Mouse (Mus musculus): ENCODE results near the gene Olfr1105. TPM values are rescaled to one million over a fixed set of nuclear protein-coding genes. Genes with fewer than 3 reads are reported as not detected.

The Olfr1105 gene
- not detected in 2 replicates for polyA plus RNA-seq (2012; rRNA removed)

DNA sequence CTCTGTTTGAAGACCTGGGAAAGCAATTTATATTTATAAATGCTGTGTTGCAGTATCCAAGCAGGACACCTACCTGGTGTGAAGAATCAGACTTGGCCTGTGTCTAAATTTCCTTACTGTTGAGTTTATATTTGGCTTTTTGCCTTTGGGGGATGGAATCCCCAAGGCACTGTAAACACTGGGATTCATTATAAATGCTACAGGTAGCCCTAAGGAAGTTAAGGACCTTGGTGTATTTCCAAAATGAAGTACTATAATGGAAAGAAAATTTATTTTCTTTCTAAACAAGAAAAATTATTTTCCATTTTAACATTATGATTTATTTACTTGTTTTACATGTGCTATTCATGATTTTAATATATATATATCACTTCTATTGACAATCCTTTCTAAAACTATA is at the start of gene Olfr1105:
TSS of gene Olfr1105 (minus strand) at position 101 of the 400 bp plus-strand sequence.
- no peak for DNase-seq (ENCODE audit: extremely low spot score in 1 of 2, low spot score in 1 of 2)

DNA sequence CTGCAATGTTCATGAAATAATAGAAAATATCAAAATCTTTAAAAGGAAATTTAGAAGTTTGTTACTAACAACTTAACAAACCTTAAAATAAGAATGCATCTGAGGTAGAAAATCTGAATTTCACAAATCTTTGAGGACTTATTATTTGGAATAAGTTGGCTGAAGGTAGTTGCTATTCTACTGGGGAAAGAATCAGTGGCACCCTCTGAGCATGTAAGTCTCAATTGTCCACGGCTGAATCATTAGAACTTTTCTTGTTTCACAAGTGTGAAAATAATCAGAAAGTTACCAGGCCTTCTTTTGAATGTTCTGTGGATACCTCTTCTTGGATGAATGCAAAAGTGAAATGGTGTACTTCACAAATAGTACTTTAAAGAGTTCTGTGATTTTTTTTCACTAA is 39.4 kb upstream of the Olfr1105 start, which contains the start of gene Olfr1107:
TSS of gene Olfr1107 (minus strand) at position 101 of the 400 bp plus-strand sequence.
- no peak for DNase-seq (ENCODE audit: extremely low spot score in 1 of 2, low spot score in 1 of 2)

DNA sequence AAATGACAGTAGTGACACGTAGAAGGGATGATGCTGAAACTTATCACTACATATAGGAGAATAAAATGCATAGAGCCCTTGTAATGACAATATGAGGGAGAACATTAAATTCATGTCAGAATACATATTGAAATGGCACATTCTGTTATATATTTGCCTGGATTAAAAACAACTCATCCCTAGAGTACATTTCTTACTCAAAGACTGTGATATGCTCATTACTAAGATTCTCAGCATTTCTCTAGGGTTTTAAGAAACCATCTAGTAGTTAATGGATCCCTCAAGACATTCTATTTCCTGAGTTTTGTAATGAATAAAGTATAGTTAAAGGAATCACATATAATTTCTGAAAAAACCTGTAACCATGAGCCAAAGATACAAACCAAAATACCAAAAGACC is 15.8 kb upstream of the Olfr1105 start, which contains the start of gene Olfr1106:
TSS of gene Olfr1106 (minus strand) at position 101 of the 400 bp plus-strand sequence.
- no peak for DNase-seq (ENCODE audit: extremely low spot score in 1 of 2, low spot score in 1 of 2)

DNA sequence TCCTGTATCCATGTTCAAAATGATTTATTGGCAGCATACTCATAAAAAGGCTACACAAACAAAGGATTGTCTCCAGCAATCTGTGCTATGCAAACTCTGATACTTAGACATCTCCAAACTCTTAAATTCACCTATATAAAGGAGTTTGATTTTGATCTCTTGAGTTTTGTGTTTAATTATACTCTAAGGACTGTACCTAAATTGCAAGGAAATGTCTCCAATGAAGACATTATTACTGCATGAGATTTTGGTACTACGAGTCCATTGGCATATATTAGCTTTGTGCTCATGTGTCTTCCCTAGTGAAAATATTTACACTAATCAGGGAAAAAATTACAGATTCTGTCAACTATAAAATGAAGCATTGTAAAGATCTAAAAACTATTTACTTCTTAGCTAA is 9.4 kb downstream of the Olfr1105 start, which contains the start of gene Olfr1104:
TSS of gene Olfr1104 (minus strand) at position 101 of the 400 bp plus-strand sequence.
- DNase-seq (ENCODE audit: extremely low spot score in 1 of 2, low spot score in 1 of 2) = no peak

DNA sequence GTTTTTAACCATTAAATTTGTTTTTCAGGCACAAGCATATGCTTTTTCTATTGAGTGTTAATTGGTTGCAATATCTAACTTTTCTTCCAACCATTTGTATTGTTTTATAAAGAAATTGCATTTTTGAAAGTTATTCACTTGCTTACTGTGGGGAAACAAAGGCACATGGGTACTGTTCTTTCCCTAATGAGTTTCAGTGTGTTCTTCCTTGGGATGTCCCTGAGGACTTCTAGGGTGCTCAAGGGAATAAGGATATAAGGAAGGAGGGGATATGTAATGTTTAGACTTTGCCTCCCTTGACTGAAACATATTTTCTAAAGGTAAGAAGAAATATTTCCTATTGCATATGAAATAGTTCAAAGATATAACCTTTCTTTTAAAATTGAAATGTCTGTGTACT is 38.2 kb downstream of the Olfr1105 start, which contains the start of gene Olfr1102:
TSS of gene Olfr1102 (plus strand) at position 301 of the 400 bp plus-strand sequence.
- no peak for DNase-seq (ENCODE audit: extremely low spot score in 1 of 2, low spot score in 1 of 2)

DNA sequence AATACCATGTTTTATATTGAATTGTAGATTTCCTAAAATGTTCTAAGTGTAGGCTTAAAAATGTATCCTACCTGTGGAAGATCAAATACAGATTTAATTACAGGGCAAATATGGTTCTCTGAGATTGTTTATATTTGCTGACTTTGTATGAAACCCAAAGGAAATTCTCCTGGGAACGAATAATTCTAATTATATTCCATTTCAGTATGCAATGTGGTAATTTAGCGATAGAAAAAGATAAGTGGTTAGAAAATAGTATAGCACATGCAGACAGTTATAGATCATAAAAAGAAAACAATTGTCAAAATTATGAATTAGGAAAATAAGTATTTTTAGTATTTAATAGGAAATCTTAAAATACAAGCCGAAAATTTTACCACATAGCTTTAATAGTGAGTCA is 45.2 kb downstream of the Olfr1105 start, which contains the start of gene Olfr1101:
TSS of gene Olfr1101 (minus strand) at position 101 of the 400 bp plus-strand sequence.
- no peak for DNase-seq (ENCODE audit: extremely low spot score in 1 of 2, low spot score in 1 of 2)

Other genes starting within 250 kb of the Olfr1105 start
- gene Olfr141, start 226.5 kb downstream of the Olfr1105 start, polyA plus RNA-seq (2012; rRNA removed) = not detected in 2 replicates
- not detected in 2 replicates for gene Olfr1094, start 211.9 kb downstream of the Olfr1105 start, polyA plus RNA-seq (2012; rRNA removed)
- gene Olfr1095, start 184.8 kb downstream of the Olfr1105 start, polyA plus RNA-seq (2012; rRNA removed) = not detected in 2 replicates
- gene Gm13723, start 161.7 kb downstream of the Olfr1105 start, polyA plus RNA-seq (2012; rRNA removed) = not detected in 2 replicates
- gene Olfr1097, start 144.3 kb downstream of the Olfr1105 start, polyA plus RNA-seq (2012; rRNA removed) = not detected in 2 replicates
- not detected in 2 replicates for gene Olfr1098, start 112.0 kb downstream of the Olfr1105 start, polyA plus RNA-seq (2012; rRNA removed)
- not detected in 2 replicates for gene Olfr1099, start 75.8 kb downstream of the Olfr1105 start, polyA plus RNA-seq (2012; rRNA removed)
- not detected in 2 replicates for gene Olfr1100, start 56.6 kb downstream of the Olfr1105 start, polyA plus RNA-seq (2012; rRNA removed)
- gene Olfr1101, start 45.3 kb downstream of the Olfr1105 start, polyA plus RNA-seq (2012; rRNA removed) = not detected in 2 replicates
- not detected in 2 replicates for gene Olfr1102, start 38.1 kb downstream of the Olfr1105 start, polyA plus RNA-seq (2012; rRNA removed)
- gene Olfr1104, start 9.5 kb downstream of the Olfr1105 start, polyA plus RNA-seq (2012; rRNA removed) = 0.15 TPM in 1 of 2 replicates, not detected in the other
- 0.23 TPM in 1 of 2 replicates, not detected in the other for gene Olfr1106, start 15.7 kb upstream of the Olfr1105 start, polyA plus RNA-seq (2012; rRNA removed)
- gene Olfr1107, start 39.3 kb upstream of the Olfr1105 start, polyA plus RNA-seq (2012; rRNA removed) = not detected in 2 replicates
- gene Olfr1109, start 59.5 kb upstream of the Olfr1105 start, polyA plus RNA-seq (2012; rRNA removed) = not detected in 2 replicates
- gene Olfr259, start 78.0 kb upstream of the Olfr1105 start, polyA plus RNA-seq (2012; rRNA removed) = not detected in 2 replicates
- 0.04 TPM in 1 of 2 replicates, not detected in the other for gene Olfr1110, start 103.8 kb upstream of the Olfr1105 start, polyA plus RNA-seq (2012; rRNA removed)
- not detected in 2 replicates for gene Olfr1111, start 116.1 kb upstream of the Olfr1105 start, polyA plus RNA-seq (2012; rRNA removed)
- not detected in 2 replicates for gene Olfr1112, start 151.3 kb upstream of the Olfr1105 start, polyA plus RNA-seq (2012; rRNA removed)
- gene Olfr1113, start 172.4 kb upstream of the Olfr1105 start, polyA plus RNA-seq (2012; rRNA removed) = not detected in 2 replicates
- not detected in 2 replicates for gene Olfr1115, start 211.5 kb upstream of the Olfr1105 start, polyA plus RNA-seq (2012; rRNA removed)
- gene Olfr1116, start 231.0 kb upstream of the Olfr1105 start, polyA plus RNA-seq (2012; rRNA removed) = not detected in 2 replicates

All from frontal cortex, adult 2 months (tissue).